Mouse (Mus musculus): ENCODE data around the gene Cxcr5. TPM values are rescaled to one million over a fixed set of nuclear protein-coding genes. Genes with fewer than 3 reads are reported as not detected.

Gene Cxcr5
- polyA plus RNA-seq, 1 experiment from 2014 or later = 0.17 TPM

GRCm38 (mm10) chr9:44491351-44491750 lies 70.3 kb downstream of the Cxcr5 start:
- Histone ChIP-seq H3K4me3 (ENCODE audit: low read depth, low read length) (no peak overlapping the region), H3K27ac (ENCODE audit: low read length) (peak overlapping the region; percentile 96; the same call in 1 of the 2 replicates), H3K4me1 (ENCODE audit: insufficient read depth, low read depth, low read length) (peaks cover 76% of the 10 kb centered on the region), H3K9ac (replicated peaks; ENCODE audit: low read depth) (no peak overlapping the region), H3K9me3 (ENCODE audit: low read length) (no peaks in the 10 kb centered on the region), H3K27me3 (replicated peaks; ENCODE audit: insufficient read depth, low read length) (no peaks in the 10 kb centered on the region), H3K36me3 (ENCODE audit: insufficient read depth, low read length) (no peaks in the 10 kb centered on the region), H3K4me2 (replicated peaks; ENCODE audit: low read depth, low read length) (no peak overlapping the region)
- TF ChIP-seq EP300 (IDR thresholded peaks at IDR 0.05) (no peak), CTCF (IDR thresholded peaks at IDR 0.05) (no peak)
- 78% methylated on average over 10 of the region's 10 CpGs for WGBS
- DNase-seq (ENCODE audit: low spot score) (no peak), ATAC-seq (no peak)

- Histone ChIP-seq H3K27ac (ENCODE audit: low read length) (peak overlapping the region; percentile 96), H3K4me1 (ENCODE audit: insufficient read depth, low read depth, low read length) (peaks cover 74% of the 10 kb centered on the region), H3K4me2 (replicated peaks; ENCODE audit: low read depth, low read length) (peak overlapping the region; percentile 77), H3K9ac (replicated peaks; ENCODE audit: low read depth) (no peak overlapping the region), H3K4me3 (ENCODE audit: low read depth, low read length) (peak overlapping the region; percentile 25; the same call in 1 of the 2 replicates), H3K36me3 (ENCODE audit: insufficient read depth, low read length) (no peaks in the 10 kb centered on the region), H3K9me3 (ENCODE audit: low read length) (no peaks in the 10 kb centered on the region), H3K27me3 (replicated peaks; ENCODE audit: insufficient read depth, low read length) (no peaks in the 10 kb centered on the region)
- ATAC-seq (0 out of 2 replicates have a peak, but pooled peaks have one; percentile 10), DNase-seq (ENCODE audit: low spot score) (peak; percentile 90)
- WGBS = 21% methylated on average over 17 of the region's 17 CpGs
- TF ChIP-seq EP300 (IDR thresholded peaks at IDR 0.05) = no peak
- TF ChIP-seq CTCF (IDR thresholded peaks at IDR 0.05) = no peak
Measured at GRCm38 (mm10) chr9:44490086-44490967, 71.3 kb downstream of the Cxcr5 start.

- TF ChIP-seq CTCF (IDR thresholded peaks at IDR 0.05) = peak; percentile 22; the same call in 1 of the 2 replicates
- no peak for TF ChIP-seq EP300 (IDR thresholded peaks at IDR 0.05)
- no peak for ATAC-seq
- WGBS = 14% methylated on average over 17 of the region's 17 CpGs
- Histone ChIP-seq H3K27ac (ENCODE audit: low read length) (peak overlapping the region; percentile 96), H3K27me3 (replicated peaks; ENCODE audit: insufficient read depth, low read length) (no peaks in the 10 kb centered on the region), H3K4me2 (replicated peaks; ENCODE audit: low read depth, low read length) (peak overlapping the region; percentile 77), H3K9ac (replicated peaks; ENCODE audit: low read depth) (0 out of 2 replicates have a peak overlapping the region, but pooled peaks have one; percentile 38), H3K9me3 (ENCODE audit: low read length) (no peaks in the 10 kb centered on the region), H3K4me3 (ENCODE audit: low read depth, low read length) (peak overlapping the region; percentile 25), H3K36me3 (ENCODE audit: insufficient read depth, low read length) (no peaks in the 10 kb centered on the region), H3K4me1 (ENCODE audit: insufficient read depth, low read depth, low read length) (peaks cover 74% of the 10 kb centered on the region)
- peak; percentile 71 for DNase-seq (ENCODE audit: low spot score)
Measured at GRCm38 (mm10) chr9:44489651-44490085, 72.0 kb downstream of the Cxcr5 start.

- peak; percentile 58 for ATAC-seq
- peak; percentile 98 for DNase-seq (ENCODE audit: low spot score)
- H3K4me1 ChIP-seq (ENCODE audit: insufficient read depth, low read depth, low read length) = peaks cover 68% of the 10 kb centered on the region
- TF ChIP-seq CTCF (IDR thresholded peaks at IDR 0.05) = no peak
- no peak for TF ChIP-seq EP300 (IDR thresholded peaks at IDR 0.05)
- no peaks in the 10 kb centered on the region for H3K36me3 ChIP-seq (ENCODE audit: insufficient read depth, low read length)
- H3K9me3 ChIP-seq (ENCODE audit: low read length) = no peaks in the 10 kb centered on the region
- peak overlapping the region; percentile 38; the same call in 1 of the 2 replicates for H3K9ac ChIP-seq (replicated peaks; ENCODE audit: low read depth)
- no peaks in the 10 kb centered on the region for H3K27me3 ChIP-seq (replicated peaks; ENCODE audit: insufficient read depth, low read length)
- H3K4me3 ChIP-seq (ENCODE audit: low read depth, low read length) = peak overlapping the region; percentile 25
- peak overlapping the region; percentile 96 for H3K27ac ChIP-seq (ENCODE audit: low read length)
- 6% methylated on average over 5 of the region's 5 CpGs for WGBS
- H3K4me2 ChIP-seq (replicated peaks; ENCODE audit: low read depth, low read length) = peak overlapping the region; percentile 77
Measured at GRCm38 (mm10) chr9:44488855-44489381, 72.8 kb downstream of the Cxcr5 start.

GRCm38 (mm10) chr9:44488416-44488815 lies 73.3 kb downstream of the Cxcr5 start:
- WGBS = 20% methylated on average over 8 of the region's 8 CpGs

GRCm38 (mm10) chr9:44487441-44487840 lies 74.2 kb downstream of the Cxcr5 start:
- DNase-seq (ENCODE audit: low spot score) = peak; percentile 94

More at GRCm38 (mm10) chr9:44488416-44488815, 73.3 kb downstream of the Cxcr5 start:
- Histone ChIP-seq H3K4me3 (ENCODE audit: low read depth, low read length) (peak overlapping the region; percentile 88), H3K9ac (replicated peaks; ENCODE audit: low read depth) (peak overlapping the region; percentile 27), H3K9me3 (ENCODE audit: low read length) (no peaks in the 10 kb centered on the region), H3K27ac (ENCODE audit: low read length) (peak overlapping the region; percentile 96), H3K4me2 (replicated peaks; ENCODE audit: low read depth, low read length) (peak overlapping the region; percentile 77), H3K27me3 (replicated peaks; ENCODE audit: insufficient read depth, low read length) (no peaks in the 10 kb centered on the region), H3K4me1 (ENCODE audit: insufficient read depth, low read depth, low read length) (peaks cover 63% of the 10 kb centered on the region), H3K36me3 (ENCODE audit: insufficient read depth, low read length) (no peaks in the 10 kb centered on the region)
- TF ChIP-seq CTCF (IDR thresholded peaks at IDR 0.05) (no peak), EP300 (IDR thresholded peaks at IDR 0.05) (no peak)
- DNase-seq (ENCODE audit: low spot score) = peak; percentile 91
- peak; percentile 24 for ATAC-seq

More at GRCm38 (mm10) chr9:44487441-44487840, 74.2 kb downstream of the Cxcr5 start:
- Histone ChIP-seq H3K27ac (ENCODE audit: low read length) (peak overlapping the region; percentile 96), H3K36me3 (ENCODE audit: insufficient read depth, low read length) (no peaks in the 10 kb centered on the region), H3K9ac (replicated peaks; ENCODE audit: low read depth) (no peak overlapping the region), H3K4me2 (replicated peaks; ENCODE audit: low read depth, low read length) (peak overlapping the region; percentile 77), H3K27me3 (replicated peaks; ENCODE audit: insufficient read depth, low read length) (no peaks in the 10 kb centered on the region), H3K4me1 (ENCODE audit: insufficient read depth, low read depth, low read length) (peaks cover 53% of the 10 kb centered on the region), H3K4me3 (ENCODE audit: low read depth, low read length) (peak overlapping the region; percentile 88), H3K9me3 (ENCODE audit: low read length) (no peaks in the 10 kb centered on the region)
- TF ChIP-seq EP300 (IDR thresholded peaks at IDR 0.05) (peak; percentile 90), CTCF (IDR thresholded peaks at IDR 0.05) (no peak)
- peak; percentile 42 for ATAC-seq
- WGBS = 7% methylated on average over 7 of the region's 7 CpGs

Measured in lung, postnatal 0 days (tissue).